Mouse (Mus musculus) CH12.LX (cell line): Measurements from ENCODE around the gene Fgfr2. TPM values are rescaled to one million over a fixed set of nuclear protein-coding genes. Genes with fewer than 3 reads are reported as not detected.

Source experiments
- DNase-seq: peaks from one replicate; pipeline ENCODE4 v3.0.0-alpha.2; 2013; ENCODE audit errors: extremely low read depth
- H3K27ac ChIP-seq: 2 replicates; pipeline ENCODE4 v1.5.1; 2012; ENCODE audit warnings: low read depth, mild to moderate bottlenecking, control low read depth, moderate library complexity; ENCODE audit not compliant: insufficient read depth
- H3K27me3 ChIP-seq: replicated peaks from 2 replicates; pipeline ENCODE3; 2012; ENCODE audit warnings: inconsistent platforms
- H3K36me3 ChIP-seq, 2 experiments: replicated peaks in 1 of 2; 2 replicates each; pipeline versions ENCODE3 to v1.6.1; 2012; ENCODE audit warnings: inconsistent platforms in 1 of 2, low read length in 1 of 2, mild to moderate bottlenecking in 1 of 2, mixed read lengths in 1 of 2, moderate library complexity in 1 of 2; ENCODE audit not compliant: control insufficient read depth in 1 of 2, insufficient read depth in 1 of 2
- H3K4me1 ChIP-seq, 2 experiments: 2 replicates each; pipeline ENCODE4 v1.6.1; 2012; ENCODE audit warnings: inconsistent platforms in 1 of 2, moderate library complexity in 1 of 2; ENCODE audit not compliant: insufficient read depth in 2 of 2, control insufficient read depth in 1 of 2
- H3K4me2 ChIP-seq: 2 replicates; pipeline ENCODE4 v1.6.1; 2012; ENCODE audit warnings: low read depth, mild to moderate bottlenecking, control low read depth; ENCODE audit not compliant: poor library complexity, insufficient read depth, severe bottlenecking
- H3K4me3 ChIP-seq, 3 experiments: fragments of 150-350 bp in 1 of 3; sonication (generic) in 1 of 3; replicated peaks in 1 of 3; 2 replicates each; pipeline versions ENCODE3 to v1.5.1; 2011 to 2012; ENCODE audit warnings: low read depth in 2 of 3, low read length in 2 of 3, mild to moderate bottlenecking in 2 of 3, moderate library complexity in 2 of 3, control low read depth in 1 of 3, improper control_type of control experiment in 1 of 3, inconsistent platforms in 1 of 3, mixed read lengths in 1 of 3; ENCODE audit not compliant: poor library complexity in 1 of 3
- H3K79me2 ChIP-seq: replicated peaks from 2 replicates; pipeline ENCODE4 v1.6.1; 2012; ENCODE audit warnings: mild to moderate bottlenecking, moderate library complexity; ENCODE audit not compliant: control insufficient read depth, poor library complexity, insufficient read depth, severe bottlenecking; ENCODE audit errors: extremely low read depth
- H3K9ac ChIP-seq: 2 replicates; pipeline ENCODE4 v1.6.1; 2012; ENCODE audit warnings: low read depth, mild to moderate bottlenecking, control low read depth, moderate library complexity; ENCODE audit not compliant: insufficient read depth
- H3K9me3 ChIP-seq: replicated peaks from 2 replicates; pipeline ENCODE3; 2012; ENCODE audit warnings: low read length, inconsistent platforms, mixed read lengths
- BHLHE40 ChIP-seq: IDR thresholded peaks from 2 replicates; pipeline ENCODE4 v1.6.1; 2011; ENCODE audit warnings: mild to moderate bottlenecking, low read depth, low read length, improper control_type of control experiment
- CHD2 ChIP-seq: IDR thresholded peaks from 2 replicates; pipeline ENCODE4 v1.6.1; 2011; ENCODE audit warnings: low read length, improper control_type of control experiment
- ELF1 ChIP-seq: IDR thresholded peaks from 2 replicates; pipeline ENCODE4 v1.6.1; 2014; ENCODE audit warnings: low read depth, mild to moderate bottlenecking, inconsistent platforms, low read length, improper control_type of control experiment
- EP300 ChIP-seq: IDR thresholded peaks from 2 replicates; pipeline ENCODE4 v1.6.1; 2011; ENCODE audit warnings: low read length, improper control_type of control experiment
- ETS1 ChIP-seq: conservative IDR thresholded peaks from 2 replicates; pipeline ENCODE4 v1.6.1; 2012; ENCODE audit warnings: low read depth, mild to moderate bottlenecking, inconsistent platforms, low read length, improper control_type of control experiment, moderate library complexity
- GABPA ChIP-seq: IDR thresholded peaks from 2 replicates; pipeline ENCODE4 v1.6.1; 2012; ENCODE audit warnings: low read depth, low read length, improper control_type of control experiment, inconsistent platforms; ENCODE audit not compliant: insufficient replicate concordance
- JUN ChIP-seq: IDR thresholded peaks from 2 replicates; pipeline ENCODE4 v1.6.1; 2011; ENCODE audit warnings: low read depth, mild to moderate bottlenecking, low read length, improper control_type of control experiment, moderate library complexity; ENCODE audit not compliant: insufficient read depth
- JUND ChIP-seq: conservative IDR thresholded peaks from 2 replicates; pipeline ENCODE4 v1.6.1; 2011; ENCODE audit warnings: low read depth, low read length, improper control_type of control experiment
- KAT2A ChIP-seq: IDR thresholded peaks from 2 replicates; pipeline ENCODE4 v1.6.1; 2012; ENCODE audit warnings: low read length, improper control_type of control experiment, inconsistent platforms; ENCODE audit not compliant: insufficient replicate concordance
- MAFK ChIP-seq: IDR thresholded peaks from 2 replicates; pipeline ENCODE4 v1.6.1; 2011; ENCODE audit warnings: low read length, improper control_type of control experiment; ENCODE audit not compliant: insufficient replicate concordance
- MAX ChIP-seq: IDR thresholded peaks from 2 replicates; pipeline ENCODE4 v1.6.1; 2011; ENCODE audit warnings: low read length, improper control_type of control experiment
- MEF2A ChIP-seq: IDR thresholded peaks from 2 replicates; pipeline ENCODE4 v1.6.1; 2014; ENCODE audit warnings: low read depth, mild to moderate bottlenecking, inconsistent platforms, low read length, improper control_type of control experiment, borderline replicate concordance
- MXI1 ChIP-seq: IDR thresholded peaks from 2 replicates; pipeline ENCODE4 v1.6.1; 2011; ENCODE audit warnings: mild to moderate bottlenecking, low read depth, low read length, improper control_type of control experiment
- MYC ChIP-seq: IDR thresholded peaks from 2 replicates; pipeline ENCODE4 v1.6.1; 2011; ENCODE audit warnings: low read depth, mild to moderate bottlenecking, improper control_type of control experiment, low read length
- NRF1 ChIP-seq: IDR thresholded peaks from 2 replicates; pipeline ENCODE4 v1.6.1; 2014; ENCODE audit warnings: low read depth, mild to moderate bottlenecking, inconsistent platforms, low read length, improper control_type of control experiment, moderate library complexity
- POLR2A ChIP-seq: IDR thresholded peaks from 2 replicates; pipeline ENCODE4 v1.6.1; 2011; ENCODE audit warnings: low read depth, mild to moderate bottlenecking, improper control_type of control experiment, low read length
- RAD21 ChIP-seq: IDR thresholded peaks from 2 replicates; pipeline ENCODE4 v1.6.1; 2011; ENCODE audit warnings: low read depth, mild to moderate bottlenecking, low read length, improper control_type of control experiment, moderate library complexity
- RCOR1 ChIP-seq: conservative IDR thresholded peaks from 2 replicates; pipeline ENCODE4 v1.6.1; 2012; ENCODE audit warnings: low read depth, mild to moderate bottlenecking, inconsistent platforms, low read length, improper control_type of control experiment
- SMC3 ChIP-seq: IDR thresholded peaks from 2 replicates; pipeline ENCODE4 v1.6.1; 2011; ENCODE audit warnings: low read depth, low read length, improper control_type of control experiment
- TCF12 ChIP-seq: IDR thresholded peaks from 2 replicates; pipeline ENCODE4 v1.6.1; 2014; ENCODE audit warnings: low read depth, mild to moderate bottlenecking, inconsistent platforms, low read length, improper control_type of control experiment
- UBTF ChIP-seq: IDR thresholded peaks from 2 replicates; pipeline ENCODE4 v1.6.1; 2012; ENCODE audit warnings: low read depth, mild to moderate bottlenecking, inconsistent platforms, low read length, improper control_type of control experiment, moderate library complexity
- USF2 ChIP-seq: conservative IDR thresholded peaks from 2 replicates; pipeline ENCODE4 v1.6.1; 2011; ENCODE audit warnings: low read depth, low read length, improper control_type of control experiment
- ZKSCAN1 ChIP-seq: IDR thresholded peaks from 2 replicates; pipeline ENCODE4 v1.6.1; 2012; ENCODE audit warnings: low read depth, inconsistent platforms, low read length, improper control_type of control experiment, borderline replicate concordance
- ZMIZ1 ChIP-seq: IDR thresholded peaks from 2 replicates; pipeline ENCODE4 v1.6.1; 2012; ENCODE audit warnings: low read depth, mild to moderate bottlenecking, inconsistent platforms, low read length, improper control_type of control experiment
- ZNF384 ChIP-seq: IDR thresholded peaks from 2 replicates; pipeline ENCODE4 v1.6.1; 2012; ENCODE audit warnings: low read depth, low read length, improper control_type of control experiment, inconsistent platforms
- dilution Hi-C: fragments of 300-500 bp; cut with MboI; formaldehyde crosslinking; loops from 2 replicates; pipeline ENCODE4 v1.14.3; 2020; ENCODE audit warnings: low sequenced_read_pairs; ENCODE audit not compliant: extremely low pct_unique_long_range_greater_than_20kb, extremely low pct_ligation_motif_present
- in situ Hi-C: fragments of 300-500 bp; cut with MboI; formaldehyde crosslinking; loops from 3 replicates; pipeline ENCODE4 v1.14.3; 2019; ENCODE audit warnings: low sequenced_read_pairs, low pct_ligation_motif_present, low pct_unique_long_range_greater_than_20kb, mixed read lengths
- polyA plus RNA-seq: library from polyadenylated mRNA; unstranded; fragments of >175 nt; gene quantifications from 2 replicates; pipeline ENCODE4 v1.2.1, GENCODE M21; 2012; ENCODE audit warnings: low read depth; ENCODE audit not compliant: insufficient read length
- total RNA-seq, 2 experiments: library from RNA; depleted of rRNA; stranded (reverse); fragments of 300-350 nt in 1 of 2; fragments of >200 nt in 1 of 2; gene quantifications; 2 replicates each; pipeline ENCODE4 v1.2.3; 2012 to 2014

The Fgfr2 gene
- total and polyA plus RNA-seq, 3 experiments: not detected

DNA sequence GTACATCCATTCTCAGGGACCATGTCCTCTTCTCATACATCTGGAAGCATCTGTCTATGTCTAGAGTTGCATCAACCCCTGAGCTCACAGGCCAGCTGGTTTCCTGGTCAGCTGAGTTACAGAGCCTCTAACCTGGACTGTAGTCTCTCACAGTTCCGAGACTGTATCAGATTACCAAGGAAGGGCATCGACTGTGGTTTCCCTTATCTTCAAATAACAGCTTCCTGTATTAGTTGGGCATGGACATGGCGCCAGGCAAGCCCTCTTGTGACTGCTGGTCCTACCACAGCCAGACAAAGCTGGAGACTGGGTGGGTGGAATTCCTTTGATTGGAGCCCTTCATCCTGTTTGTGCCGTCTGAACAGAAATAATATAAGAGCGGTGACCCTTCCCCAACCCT is 1970.1 kb downstream of the Fgfr2 start:
- TF ChIP-seq CHD2 (no peak), EP300 (no peak), KAT2A (no peak), UBTF (no peak), MAFK (no peak), USF2 (no peak), TCF12 (no peak), GABPA (no peak), ZMIZ1 (no peak), ZNF384 (no peak), ELF1 (no peak)
- Histone ChIP-seq H3K9me3 (no peaks in the 10 kb centered on the region), H3K4me2 (no peak overlapping the region), H3K27me3 (peaks cover 96% of the 10 kb centered on the region), H3K4me3 (no peak overlapping the region), H3K27ac (no peak overlapping the region), H3K36me3 (no peaks in the 10 kb centered on the region), H3K4me1 (no peaks in the 10 kb centered on the region), H3K9ac (no peak overlapping the region), H3K79me2 (no peaks in the 10 kb centered on the region)
- no peak for DNase-seq
- in situ Hi-C loops: no loop called here
- dilution Hi-C loops: no loop called here

DNA sequence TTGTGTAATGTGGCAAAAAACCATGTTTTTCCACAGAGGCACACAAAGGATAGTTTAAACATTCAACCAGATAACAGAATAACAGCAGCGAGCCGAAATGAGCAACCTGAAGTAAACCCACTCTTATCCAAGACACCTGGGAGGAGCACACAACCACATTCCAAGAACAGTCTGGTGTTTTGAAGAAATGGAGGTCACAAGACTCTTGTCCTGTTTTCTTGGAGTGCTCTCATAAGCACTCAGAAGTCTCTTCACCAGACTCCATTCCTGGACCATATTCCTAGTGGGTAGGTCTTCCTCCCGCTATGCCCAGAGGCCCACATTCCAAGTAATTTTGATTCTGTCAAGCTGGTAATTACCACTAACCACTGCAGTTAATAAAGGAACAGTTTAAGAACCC is 1973.0 kb downstream of the Fgfr2 start:
- no peaks in the 10 kb centered on the region for H3K79me2 ChIP-seq
- TF ChIP-seq MAX: no peak
- TF ChIP-seq BHLHE40: no peak
- TF ChIP-seq MEF2A: no peak
- no peak for TF ChIP-seq GABPA
- no peak for TF ChIP-seq USF2
- no peak for TF ChIP-seq UBTF
- TF ChIP-seq EP300: no peak
- TF ChIP-seq ELF1: no peak
- TF ChIP-seq RAD21: no peak
- TF ChIP-seq MAFK: no peak
- TF ChIP-seq ZKSCAN1: no peak
- no peak for TF ChIP-seq MXI1
- TF ChIP-seq POLR2A: no peak
- no peak for TF ChIP-seq NRF1
- no peak for TF ChIP-seq MYC
- TF ChIP-seq JUN: no peak
- TF ChIP-seq SMC3: no peak
- no peak for TF ChIP-seq RCOR1
- TF ChIP-seq JUND: no peak
- no peak for TF ChIP-seq ETS1
- no peaks in the 10 kb centered on the region for H3K4me1 ChIP-seq
- no peak overlapping the region for H3K9ac ChIP-seq
- H3K27me3 ChIP-seq: peaks cover 93% of the 10 kb centered on the region
- in situ Hi-C loops (no loop called here), dilution Hi-C loops (no loop called here)
- no peaks in the 10 kb centered on the region for H3K36me3 ChIP-seq
- no peak for DNase-seq
- H3K4me3 ChIP-seq: no peak overlapping the region
- no peaks in the 10 kb centered on the region for H3K9me3 ChIP-seq
- H3K27ac ChIP-seq: no peak overlapping the region
- no peak overlapping the region for H3K4me2 ChIP-seq
